Mouse (Mus musculus): ENCODE data around the gene Prdm16. TPM values are rescaled to one million over a fixed set of nuclear protein-coding genes. Genes with fewer than 3 reads are reported as not detected.

Prdm16 gene
- polyA plus RNA-seq, 1 experiment from 2014 or later, result 2.0 TPM

GRCm38 (mm10) chr4:154418327-154418744 lies 218.3 kb downstream of the Prdm16 start:
- ATAC-seq (ENCODE audit: insufficient read depth), result peak; percentile 50; the same call in 1 of the 2 replicates
- Histone ChIP-seq H3K9me3 (replicated peaks) (no peaks in the 10 kb centered on the region), H3K4me2 (no peak overlapping the region), H3K36me3 (replicated peaks) (no peaks in the 10 kb centered on the region), H3K4me3 (replicated peaks) (no peak overlapping the region), H3K9ac (no peak overlapping the region), H3K27me3 (no peaks in the 10 kb centered on the region), H3K27ac (replicated peaks) (peak overlapping the region; percentile 52), H3K4me1 (replicated peaks) (no peaks in the 10 kb centered on the region)
- 57% methylated on average over 4 of the region's 4 CpGs for WGBS (ENCODE audit: insufficient replicate concordance)

GRCm38 (mm10) chr4:154416728-154417127 lies 219.9 kb downstream of the Prdm16 start:
- Histone ChIP-seq H3K27me3 (no peaks in the 10 kb centered on the region), H3K36me3 (replicated peaks) (no peaks in the 10 kb centered on the region), H3K27ac (replicated peaks) (no peak overlapping the region), H3K9ac (no peak overlapping the region), H3K4me2 (no peak overlapping the region), H3K4me1 (replicated peaks) (no peaks in the 10 kb centered on the region), H3K9me3 (replicated peaks) (no peaks in the 10 kb centered on the region), H3K4me3 (replicated peaks) (no peak overlapping the region)
- ATAC-seq (ENCODE audit: insufficient read depth), result no peak
- 63% methylated on average over 6 of the region's 6 CpGs for WGBS (ENCODE audit: insufficient replicate concordance)

- Histone ChIP-seq H3K36me3 (replicated peaks) (no peaks in the 10 kb centered on the region), H3K27ac (replicated peaks) (no peak overlapping the region), H3K9me3 (replicated peaks) (no peaks in the 10 kb centered on the region), H3K4me1 (replicated peaks) (0 out of 2 replicates have a peak, but pooled peaks cover 7% of the 10 kb centered on the region), H3K27me3 (no peaks in the 10 kb centered on the region), H3K9ac (no peak overlapping the region), H3K4me2 (no peak overlapping the region), H3K4me3 (replicated peaks) (no peak overlapping the region)
- ATAC-seq (ENCODE audit: insufficient read depth), result no peak
- 38% methylated on average over 4 of the region's 4 CpGs for WGBS (ENCODE audit: insufficient replicate concordance)
Observed at GRCm38 (mm10) chr4:154414885-154415284, 221.8 kb downstream of the Prdm16 start.

- Histone ChIP-seq H3K9me3 (replicated peaks) (no peaks in the 10 kb centered on the region), H3K27me3 (no peaks in the 10 kb centered on the region), H3K4me2 (no peak overlapping the region), H3K4me3 (replicated peaks) (no peak overlapping the region), H3K27ac (replicated peaks) (no peak overlapping the region), H3K4me1 (replicated peaks) (0 out of 2 replicates have a peak, but pooled peaks cover 7% of the 10 kb centered on the region), H3K36me3 (replicated peaks) (no peaks in the 10 kb centered on the region), H3K9ac (no peak overlapping the region)
- WGBS (ENCODE audit: insufficient replicate concordance), result 54% methylated on average over 8 of the region's 8 CpGs
- no peak for ATAC-seq (ENCODE audit: insufficient read depth)
Observed at GRCm38 (mm10) chr4:154410559-154410958, 226.1 kb downstream of the Prdm16 start.

- 64% methylated on average over 10 of the region's 10 CpGs for WGBS (ENCODE audit: insufficient replicate concordance)
- Histone ChIP-seq H3K9ac (no peak overlapping the region), H3K36me3 (replicated peaks) (no peaks in the 10 kb centered on the region), H3K27me3 (no peaks in the 10 kb centered on the region), H3K9me3 (replicated peaks) (no peaks in the 10 kb centered on the region), H3K4me1 (replicated peaks) (0 out of 2 replicates have a peak, but pooled peaks cover 7% of the 10 kb centered on the region), H3K4me3 (replicated peaks) (no peak overlapping the region), H3K4me2 (no peak overlapping the region), H3K27ac (replicated peaks) (no peak overlapping the region)
- ATAC-seq (ENCODE audit: insufficient read depth), result no peak
Observed at GRCm38 (mm10) chr4:154409841-154410240, 226.8 kb downstream of the Prdm16 start.

- no peak overlapping the region for H3K4me2 ChIP-seq
- 0 out of 2 replicates have a peak, but pooled peaks cover 7% of the 10 kb centered on the region for H3K4me1 ChIP-seq (replicated peaks)
- H3K9ac ChIP-seq, result no peak overlapping the region
- no peaks in the 10 kb centered on the region for H3K36me3 ChIP-seq (replicated peaks)
- no peak for ATAC-seq (ENCODE audit: insufficient read depth)
- no peaks in the 10 kb centered on the region for H3K9me3 ChIP-seq (replicated peaks)
- WGBS (ENCODE audit: insufficient replicate concordance), result 52% methylated on average over 19 of the region's 19 CpGs
- H3K4me3 ChIP-seq (replicated peaks), result no peak overlapping the region
- H3K27me3 ChIP-seq, result no peaks in the 10 kb centered on the region
- no peak overlapping the region for H3K27ac ChIP-seq (replicated peaks)
Observed at GRCm38 (mm10) chr4:154409237-154409721, 227.4 kb downstream of the Prdm16 start.

- no peak overlapping the region for H3K4me3 ChIP-seq (replicated peaks)
- H3K27ac ChIP-seq (replicated peaks), result no peak overlapping the region
- H3K4me1 ChIP-seq (replicated peaks), result peaks cover 14% of the 10 kb centered on the region; the same call in 1 of the 2 replicates
- no peaks in the 10 kb centered on the region for H3K9me3 ChIP-seq (replicated peaks)
- 51% methylated on average over 4 of the region's 4 CpGs for WGBS (ENCODE audit: insufficient replicate concordance)
- H3K4me2 ChIP-seq, result no peak overlapping the region
- no peaks in the 10 kb centered on the region for H3K27me3 ChIP-seq
- no peaks in the 10 kb centered on the region for H3K36me3 ChIP-seq (replicated peaks)
- ATAC-seq (ENCODE audit: insufficient read depth), result no peak
- H3K9ac ChIP-seq, result no peak overlapping the region
Observed at GRCm38 (mm10) chr4:154402948-154403347, 233.7 kb downstream of the Prdm16 start.

- ATAC-seq (ENCODE audit: insufficient read depth), result no peak
- no peaks in the 10 kb centered on the region for H3K27me3 ChIP-seq
- H3K9ac ChIP-seq, result no peak overlapping the region
- H3K4me2 ChIP-seq, result no peak overlapping the region
- no peak overlapping the region for H3K4me3 ChIP-seq (replicated peaks)
- H3K27ac ChIP-seq (replicated peaks), result no peak overlapping the region
- peaks cover 14% of the 10 kb centered on the region; the same call in 1 of the 2 replicates for H3K4me1 ChIP-seq (replicated peaks)
- 43% methylated on average over 10 of the region's 10 CpGs for WGBS (ENCODE audit: insufficient replicate concordance)
- no peaks in the 10 kb centered on the region for H3K9me3 ChIP-seq (replicated peaks)
- no peaks in the 10 kb centered on the region for H3K36me3 ChIP-seq (replicated peaks)
Observed at GRCm38 (mm10) chr4:154401982-154402932, 234.4 kb downstream of the Prdm16 start.

GRCm38 (mm10) chr4:154401379-154401778 lies 235.3 kb downstream of the Prdm16 start:
- no peak overlapping the region for H3K9ac ChIP-seq
- H3K9me3 ChIP-seq (replicated peaks), result no peaks in the 10 kb centered on the region
- 48% methylated on average over 5 of the region's 5 CpGs for WGBS (ENCODE audit: insufficient replicate concordance)
- H3K4me3 ChIP-seq (replicated peaks), result no peak overlapping the region
- no peak overlapping the region for H3K4me2 ChIP-seq
- no peaks in the 10 kb centered on the region for H3K27me3 ChIP-seq
- no peak for ATAC-seq (ENCODE audit: insufficient read depth)
- no peak overlapping the region for H3K27ac ChIP-seq (replicated peaks)
- peaks cover 14% of the 10 kb centered on the region; the same call in 1 of the 2 replicates for H3K4me1 ChIP-seq (replicated peaks)
- H3K36me3 ChIP-seq (replicated peaks), result no peaks in the 10 kb centered on the region

- no peaks in the 10 kb centered on the region for H3K27me3 ChIP-seq
- WGBS (ENCODE audit: insufficient replicate concordance), result 67% methylated on average over 24 of the region's 24 CpGs
- peak overlapping the region; percentile 57; the same call in 1 of the 2 replicates for H3K27ac ChIP-seq (replicated peaks)
- no peak overlapping the region for H3K9ac ChIP-seq
- H3K36me3 ChIP-seq (replicated peaks), result no peaks in the 10 kb centered on the region
- H3K9me3 ChIP-seq (replicated peaks), result no peaks in the 10 kb centered on the region
- 0 out of 2 replicates have a peak overlapping the region, but pooled peaks have one; percentile 11 for H3K4me2 ChIP-seq
- ATAC-seq (ENCODE audit: insufficient read depth), result peak; percentile 35; the same call in 1 of the 2 replicates
- H3K4me3 ChIP-seq (replicated peaks), result no peak overlapping the region
- peaks cover 14% of the 10 kb centered on the region; the same call in 1 of the 2 replicates for H3K4me1 ChIP-seq (replicated peaks)
Observed at GRCm38 (mm10) chr4:154400256-154401171, 236.2 kb downstream of the Prdm16 start.

All from liver, embryonic 15.5 days (tissue).